Mouse (Mus musculus) megakaryocyte, embryonic 14.5 days (primary cell): Measurements from ENCODE around the gene Sap30.

ENCODE experiments used
- FLI1 ChIP-seq: IDR thresholded peaks from 2 replicates; pipeline ENCODE4 v1.6.1; 2012; ENCODE audit warnings: low read length, inconsistent platforms, mixed read lengths
- GATA1 ChIP-seq: IDR thresholded peaks from 3 replicates; pipeline ENCODE4 v1.6.1; 2012; ENCODE audit warnings: mixed read lengths, low read length, inconsistent platforms, borderline replicate concordance

DNA sequence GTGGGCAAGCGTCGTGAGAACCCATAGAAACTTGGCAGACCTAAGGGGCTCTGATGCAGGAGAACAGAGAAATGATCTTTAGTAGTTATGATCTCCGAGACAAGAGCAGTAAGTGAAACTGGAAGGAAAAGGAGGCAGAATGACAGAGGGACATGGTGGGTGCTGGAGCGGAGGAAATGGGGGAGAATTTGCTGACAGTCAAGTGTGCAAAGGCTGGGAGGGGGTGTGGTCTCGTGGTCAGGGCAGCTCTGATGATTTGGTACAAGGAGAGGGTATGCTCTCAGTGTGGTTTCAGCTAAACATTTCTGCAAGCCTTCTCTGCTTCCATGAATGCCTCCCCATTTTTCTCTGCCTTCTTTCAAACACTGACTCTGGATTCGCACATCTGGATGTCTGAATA is 48.5 kb upstream of the Sap30 start:
- TF ChIP-seq FLI1 (no peak), GATA1 (no peak)
